ENCODE assay signal across 21 mouse cellular contexts in the genomic region with DNA sequence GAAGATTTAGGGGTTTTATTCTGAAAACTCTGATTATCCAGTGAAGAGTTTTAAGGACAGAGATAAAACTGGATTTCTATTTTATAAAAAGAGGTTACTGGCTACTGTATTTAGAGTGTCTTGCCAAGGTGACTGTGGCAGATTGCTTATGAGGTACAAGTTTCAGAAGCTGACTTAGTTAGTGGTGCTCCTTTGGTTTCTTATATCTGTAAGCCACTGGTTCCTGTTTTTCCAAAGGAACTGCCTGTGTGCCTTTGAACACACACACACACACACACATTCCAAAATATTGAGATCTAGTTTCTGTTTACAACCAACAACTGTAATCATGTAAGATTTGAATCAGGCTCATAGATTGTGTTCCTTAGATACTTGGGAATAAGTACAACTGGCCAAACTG.
"Had no signal": no experiment of that assay in that cellular context is flagged by ENCODE, and none has a peak within 500 bp of the region (broad histone marks: within the 10 kb centered on the region; RNA-seq: fewer than 3 reads in every experiment).

No protein-coding gene starts in this region.

- H3K4me3 ChIP-seq: lung, embryonic 15.5 days; midbrain, embryonic 10.5 days; midbrain, embryonic 12.5 days; myocyte; neural tube, embryonic 13.5 days; neural tube, embryonic 15.5 days; stomach, embryonic 15.5 days had no signal

- H3K9ac ChIP-seq: lung, embryonic 15.5 days; midbrain, embryonic 12.5 days; neural tube, embryonic 13.5 days; neural tube, embryonic 15.5 days; stomach, embryonic 15.5 days had no signal

- H3K27me3 ChIP-seq: lung, embryonic 15.5 days; midbrain, embryonic 12.5 days; neural tube, embryonic 13.5 days; neural tube, embryonic 15.5 days; stomach, embryonic 15.5 days had no signal

- H3K27ac ChIP-seq: lung, embryonic 15.5 days; midbrain, embryonic 10.5 days; midbrain, embryonic 12.5 days; neural tube, embryonic 13.5 days; neural tube, embryonic 15.5 days; stomach, embryonic 15.5 days; stomach, postnatal 0 days had no signal

- H3K36me3 ChIP-seq: lung, embryonic 15.5 days; midbrain, embryonic 10.5 days; midbrain, embryonic 12.5 days; neural tube, embryonic 13.5 days; neural tube, embryonic 15.5 days; stomach, embryonic 15.5 days had no signal

- DNase-seq: lung, adult 2 months; lung, postnatal 4 days; midbrain, embryonic 14.5 days; retina, postnatal 1 day; right cerebral cortex, adult 18-20 months; right cerebral cortex, postnatal 25 days; right cerebral cortex, postnatal 4 days; spleen, adult 18-20 months; thymus, adult 2 months; thymus, postnatal 25 days; thymus, postnatal 4 days had no signal

- H3K4me2 ChIP-seq: lung, embryonic 15.5 days; midbrain, embryonic 12.5 days; neural tube, embryonic 13.5 days; neural tube, embryonic 15.5 days; stomach, embryonic 15.5 days had no signal

- ATAC-seq: lung, postnatal 0 days; midbrain, embryonic 16.5 days had no signal

- H3K4me1 ChIP-seq: midbrain, embryonic 10.5 days; midbrain, embryonic 12.5 days; neural tube, embryonic 13.5 days; neural tube, embryonic 15.5 days had no signal

- H3K9me3 ChIP-seq: lung, embryonic 15.5 days; midbrain, embryonic 10.5 days; midbrain, embryonic 12.5 days; neural tube, embryonic 13.5 days; neural tube, embryonic 15.5 days; stomach, embryonic 15.5 days had no signal
